Mouse (Mus musculus): ENCODE data around the gene Bcl2. TPM values are rescaled to one million over a fixed set of nuclear protein-coding genes. Genes with fewer than 3 reads are reported as not detected.
A peak's percentile ranks its signal among the peaks of the same experiment; 100 is the strongest.

Gene Bcl2
- total RNA-seq, 2 experiments from 2014 or later: 9.1 to 10.2 TPM

GRCm38 (mm10) chr1:106679800-106680515 lies 34.1 kb downstream of the Bcl2 start:
- DNase-seq: no peak
- intact Hi-C loops (cut with DNase I): no loop called here

- DNase-seq: no peak
- intact Hi-C loops (cut with DNase I): no loop called here
Observed at GRCm38 (mm10) chr1:106678060-106678478, 36.0 kb downstream of the Bcl2 start.

GRCm38 (mm10) chr1:106666140-106667088 lies 47.7 kb downstream of the Bcl2 start:
- intact Hi-C loops (cut with DNase I): loop anchor here (5.0 kb wide), 1 partner anchor 46 kb away; the partner anchor contains the start of gene Bcl2
- DNase-seq: peak; percentile 45 to 49

GRCm38 (mm10) chr1:106664978-106665377 lies 49.1 kb downstream of the Bcl2 start:
- intact Hi-C loops (cut with DNase I): loop anchor here (5.0 kb wide), 1 partner anchor 47 kb away; the partner anchor contains the start of gene Bcl2

GRCm38 (mm10) chr1:106662486-106662885 lies 51.6 kb downstream of the Bcl2 start:
- intact Hi-C loops (cut with DNase I): no loop called here
- DNase-seq: no peak

More at GRCm38 (mm10) chr1:106664978-106665377, 49.1 kb downstream of the Bcl2 start:
- DNase-seq: no peak

GRCm38 (mm10) chr1:106658293-106658847 lies 55.7 kb downstream of the Bcl2 start:
- intact Hi-C loops (cut with DNase I): no loop called here
- no peak for DNase-seq

GRCm38 (mm10) chr1:106656207-106656738 lies 57.8 kb downstream of the Bcl2 start:
- no peak for DNase-seq
- intact Hi-C loops (cut with DNase I): no loop called here

GRCm38 (mm10) chr1:106654254-106654653 lies 59.8 kb downstream of the Bcl2 start:
- intact Hi-C loops (cut with DNase I): no loop called here
- DNase-seq: no peak

- intact Hi-C loops (cut with DNase I): no loop called here
- DNase-seq: peak; percentile 69 to 70
Observed at GRCm38 (mm10) chr1:106653441-106653860, 60.6 kb downstream of the Bcl2 start.

- DNase-seq: no peak
- intact Hi-C loops (cut with DNase I): no loop called here
Observed at GRCm38 (mm10) chr1:106651211-106651610, 62.9 kb downstream of the Bcl2 start.

- no peak for DNase-seq
- intact Hi-C loops (cut with DNase I): no loop called here
Observed at GRCm38 (mm10) chr1:106650427-106650826, 63.6 kb downstream of the Bcl2 start.

- no peak for DNase-seq
- intact Hi-C loops (cut with DNase I): no loop called here
Observed at GRCm38 (mm10) chr1:106647336-106647735, 66.7 kb downstream of the Bcl2 start.

GRCm38 (mm10) chr1:106644566-106644965 lies 69.5 kb downstream of the Bcl2 start:
- DNase-seq: no peak
- intact Hi-C loops (cut with DNase I): no loop called here

GRCm38 (mm10) chr1:106643527-106643926 lies 70.5 kb downstream of the Bcl2 start:
- no peak for DNase-seq
- intact Hi-C loops (cut with DNase I): no loop called here

- intact Hi-C loops (cut with DNase I): no loop called here
- no peak for DNase-seq
Observed at GRCm38 (mm10) chr1:106640577-106640976, 73.5 kb downstream of the Bcl2 start.

GRCm38 (mm10) chr1:106637705-106638104 lies 76.4 kb downstream of the Bcl2 start:
- intact Hi-C loops (cut with DNase I): no loop called here
- DNase-seq: no peak

GRCm38 (mm10) chr1:106636714-106637113 lies 77.4 kb downstream of the Bcl2 start:
- DNase-seq: peak in 1 of 2 experiments; percentile 18
- intact Hi-C loops (cut with DNase I): no loop called here

GRCm38 (mm10) chr1:106633207-106633606 lies 80.9 kb downstream of the Bcl2 start:
- intact Hi-C loops (cut with DNase I): no loop called here
- peak; percentile 37 to 44 for DNase-seq

- intact Hi-C loops (cut with DNase I): no loop called here
- DNase-seq: no peak
Observed at GRCm38 (mm10) chr1:106631869-106632463, 82.1 kb downstream of the Bcl2 start.

GRCm38 (mm10) chr1:106630973-106631372 lies 83.1 kb downstream of the Bcl2 start:
- intact Hi-C loops (cut with DNase I): no loop called here
- DNase-seq: no peak
